Comparison of ENCODE assay signal across 20 mouse cellular contexts in genomic region chr16:18601447-18601846, GRCm38 (mm10). TPM values are rescaled to one million over a fixed set of nuclear protein-coding genes. Genes with fewer than 3 reads are reported as not detected.
A peak's percentile ranks its signal among the peaks of the same experiment; 100 is the strongest.
DNase-seq lines count a peak whose midpoint lies in the region; ATAC-seq lines count a peak whose summit lies in the region.
"Had no signal": no experiment of that assay in that cellular context is flagged by ENCODE, and none has a peak within 500 bp of the region (broad histone marks: within the 10 kb centered on the region; RNA-seq: fewer than 3 reads in every experiment).

No protein-coding gene starts in this region.

- peaks cover 32% of the 10 kb centered on the region for H3K4me1 ChIP-seq in forebrain, embryonic 10.5 days
- no peaks in the 10 kb centered on the region for H3K4me1 ChIP-seq in forebrain, embryonic 14.5 days (ENCODE audit: control insufficient read depth, insufficient read depth, low read length)
- no peaks in the 10 kb centered on the region for H3K4me1 ChIP-seq in intestine, embryonic 14.5 days (replicated peaks; ENCODE audit: control insufficient read depth, insufficient read depth, low read length)
- peaks cover 16% of the 10 kb centered on the region for H3K4me1 ChIP-seq in intestine, embryonic 15.5 days (replicated peaks)
- H3K4me1 ChIP-seq: midbrain, embryonic 12.5 days had no signal

- H3K4me2 ChIP-seq in forebrain, embryonic 14.5 days (ENCODE audit: low read length): no peak overlapping the region
- H3K4me2 ChIP-seq in intestine, embryonic 14.5 days (ENCODE audit: low read length): no peak overlapping the region
- H3K4me2 ChIP-seq in intestine, embryonic 15.5 days (replicated peaks): no peak overlapping the region
- H3K4me2 ChIP-seq: heart, embryonic 13.5 days; kidney, embryonic 15.5 days; liver, embryonic 12.5 days; lung, embryonic 14.5 days; midbrain, embryonic 12.5 days had no signal

- H3K4me3 ChIP-seq in forebrain, embryonic 10.5 days: no peak overlapping the region
- no peak overlapping the region for H3K4me3 ChIP-seq in forebrain, embryonic 14.5 days (ENCODE audit: low read depth, low read length)
- no peak overlapping the region for H3K4me3 ChIP-seq in intestine, embryonic 14.5 days (ENCODE audit: low read depth, low read length)
- H3K4me3 ChIP-seq in intestine, embryonic 15.5 days (replicated peaks): no peak overlapping the region
- H3K4me3 ChIP-seq: erythroblast, embryonic 14.5 days; heart, embryonic 13.5 days; kidney, embryonic 15.5 days; liver, embryonic 12.5 days; midbrain, embryonic 12.5 days had no signal

- WGBS in forebrain, embryonic 10.5 days: 61% methylated on average over 7 of the region's 7 CpGs
- WGBS in forebrain, embryonic 14.5 days: 70% methylated on average over 7 of the region's 7 CpGs
- WGBS in intestine, embryonic 14.5 days: 58% methylated on average over 7 of the region's 7 CpGs
- WGBS in intestine, embryonic 15.5 days: 49% methylated on average over 7 of the region's 7 CpGs

- peak overlapping the region; percentile 54; the same call in 1 of the 2 replicates for H3K27ac ChIP-seq in forebrain, embryonic 10.5 days
- H3K27ac ChIP-seq in forebrain, embryonic 14.5 days (ENCODE audit: low read depth, low read length): no peak overlapping the region
- H3K27ac ChIP-seq in intestine, embryonic 14.5 days (ENCODE audit: low read depth): no peak overlapping the region
- H3K27ac ChIP-seq in intestine, embryonic 15.5 days: no peak overlapping the region
- H3K27ac ChIP-seq: heart, embryonic 13.5 days; kidney, embryonic 15.5 days; liver, embryonic 12.5 days; macrophage; midbrain, embryonic 12.5 days had no signal

- H3K36me3 ChIP-seq in forebrain, embryonic 10.5 days (replicated peaks): no peaks in the 10 kb centered on the region
- no peaks in the 10 kb centered on the region for H3K36me3 ChIP-seq in forebrain, embryonic 14.5 days (ENCODE audit: control insufficient read depth, insufficient read depth, low read length)
- H3K36me3 ChIP-seq in intestine, embryonic 14.5 days (ENCODE audit: control insufficient read depth, insufficient read depth, low read length): no peaks in the 10 kb centered on the region
- H3K36me3 ChIP-seq in intestine, embryonic 15.5 days: no peaks in the 10 kb centered on the region
- H3K36me3 ChIP-seq: heart, embryonic 13.5 days; kidney, embryonic 15.5 days; liver, embryonic 12.5 days; midbrain, embryonic 12.5 days had no signal

- intact Hi-C loops in gastrocnemius, postnatal 14 days (cut with DNase I; ENCODE audit: low total_unique reads): no loop called here

- no peaks in the 10 kb centered on the region for H3K9me3 ChIP-seq in forebrain, embryonic 10.5 days
- H3K9me3 ChIP-seq in forebrain, embryonic 14.5 days (replicated peaks; ENCODE audit: control insufficient read depth, low read length): no peaks in the 10 kb centered on the region
- no peaks in the 10 kb centered on the region for H3K9me3 ChIP-seq in intestine, embryonic 14.5 days (ENCODE audit: control insufficient read depth, low read length)
- H3K9me3 ChIP-seq in intestine, embryonic 15.5 days: no peaks in the 10 kb centered on the region
- H3K9me3 ChIP-seq: heart, embryonic 13.5 days; kidney, embryonic 15.5 days; liver, embryonic 12.5 days; midbrain, embryonic 12.5 days had no signal

- no peak for DNase-seq in forebrain, embryonic 10.5 days (ENCODE audit: extremely low spot score, low spot score)
- no peak for DNase-seq in forebrain, embryonic 14.5 days (ENCODE audit: low spot score)
- DNase-seq in intestine, embryonic 14.5 days (ENCODE audit: low spot score): no peak
- DNase-seq in MN1 (ENCODE audit: low spot score): peak; percentile 31
- peak; percentile 47 for DNase-seq in gastrocnemius, postnatal 14 days
- DNase-seq in thymus, postnatal 25 days: no peak
- DNase-seq in layer of hippocampus, postnatal 14 days (ENCODE audit: low spot score in 2 of 2): no peak
- DNase-seq: adrenal gland, postnatal 25 days; cerebellum, adult 18-20 months; lung, embryonic 14.5 days had no signal

- H3K9ac ChIP-seq in forebrain, embryonic 14.5 days (ENCODE audit: low read length): no peak overlapping the region
- H3K9ac ChIP-seq in intestine, embryonic 14.5 days (ENCODE audit: low read length): peak overlapping the region; percentile 13; the same call in 1 of the 2 replicates
- no peak overlapping the region for H3K9ac ChIP-seq in intestine, embryonic 15.5 days
- H3K9ac ChIP-seq: heart, embryonic 13.5 days; kidney, embryonic 15.5 days; liver, embryonic 12.5 days; lung, embryonic 14.5 days; midbrain, embryonic 12.5 days had no signal

- H3K27me3 ChIP-seq in forebrain, embryonic 10.5 days (ENCODE audit: poor library complexity, severe bottlenecking): peaks cover 34% of the 10 kb centered on the region
- H3K27me3 ChIP-seq in forebrain, embryonic 14.5 days (replicated peaks; ENCODE audit: control insufficient read depth, insufficient read depth, low read length): no peaks in the 10 kb centered on the region; the same call in 1 of the 2 replicates
- no peaks in the 10 kb centered on the region for H3K27me3 ChIP-seq in intestine, embryonic 14.5 days (replicated peaks; ENCODE audit: control insufficient read depth, insufficient read depth, low read length)
- H3K27me3 ChIP-seq in intestine, embryonic 15.5 days (replicated peaks): no peaks in the 10 kb centered on the region; the same call in 1 of the 2 replicates

- ATAC-seq in forebrain, embryonic 14.5 days: no peak
- ATAC-seq in intestine, embryonic 14.5 days (replicated peaks; ENCODE audit: low FRiP score, low TSS enrichment, low read depth): no peak
- no peak for ATAC-seq in intestine, embryonic 15.5 days
- ATAC-seq: activated CD4-positive, CD25-positive, alpha-beta regulatory T cell, adult 4 months; intestine, embryonic 16.5 days had no signal

RNA-seq across cellular contexts. Expression of gene Tbx1, which starts 11.0 kb away (rescaled TPM):
- 0.95 and 1.1 TPM in 2 replicates for polyA plus RNA-seq in forebrain, embryonic 10.5 days (2016; fragmentation: Nextera tagmentation; extraction: Ambion mirVana)
- 0.48 and 0.64 TPM in 2 replicates for polyA plus RNA-seq in forebrain, embryonic 14.5 days (2014; fragmentation: Nextera tagmentation; extraction: Ambion mirVana)
- 0.14 and 0.22 TPM in 2 replicates for polyA plus RNA-seq in intestine, embryonic 14.5 days (2014; fragmentation: Nextera tagmentation; extraction: Ambion mirVana)
- polyA plus RNA-seq in intestine, embryonic 15.5 days (2015; fragmentation: Nextera tagmentation; extraction: Ambion mirVana): 0.23 and 0.49 TPM in 2 replicates
- 1 to 10 TPM in 1 of 2 experiments, under 1 TPM in 1; 0.78 to 3.1 TPM for total RNA-seq in gastrocnemius, postnatal 14 days (2021)
- 1 to 10 TPM; 1.2 to 1.5 TPM for total RNA-seq in layer of hippocampus, postnatal 14 days (2021)
- total RNA-seq: adrenal gland, postnatal 25 days; hematopoietic stem cell, adult 5-6 weeks had no signal
- polyA plus RNA-seq: activated CD4-positive, CD25-positive, alpha-beta regulatory T cell, adult 4 months; erythroblast, embryonic 14.5 days; liver, embryonic 12.5 days; macrophage had no signal

RNA-seq across cellular contexts. Expression of gene Gp1bb, which starts 20.8 kb away (rescaled TPM):
- polyA plus RNA-seq in forebrain, embryonic 10.5 days (2016; fragmentation: Nextera tagmentation; extraction: Ambion mirVana): 3.0 and 3.2 TPM in 2 replicates
- 9.6 and 10.3 TPM in 2 replicates for polyA plus RNA-seq in forebrain, embryonic 14.5 days (2014; fragmentation: Nextera tagmentation; extraction: Ambion mirVana)
- 1.9 and 2.0 TPM in 2 replicates for polyA plus RNA-seq in intestine, embryonic 14.5 days (2014; fragmentation: Nextera tagmentation; extraction: Ambion mirVana)
- 2.2 and 2.5 TPM in 2 replicates for polyA plus RNA-seq in intestine, embryonic 15.5 days (2015; fragmentation: Nextera tagmentation; extraction: Ambion mirVana)
- total RNA-seq in gastrocnemius, postnatal 14 days (2021): not detected
- 1 to 10 TPM; 2.1 to 3.0 TPM for total RNA-seq in layer of hippocampus, postnatal 14 days (2021)
- total RNA-seq: adrenal gland, postnatal 25 days had no signal
- polyA plus RNA-seq: activated CD4-positive, CD25-positive, alpha-beta regulatory T cell, adult 4 months had no signal

RNA-seq across cellular contexts. Expression of gene Gm49601, which starts 24.8 kb away (rescaled TPM):
- 2.3 and 2.4 TPM in 2 replicates for polyA plus RNA-seq in forebrain, embryonic 10.5 days (2016; fragmentation: Nextera tagmentation; extraction: Ambion mirVana)
- polyA plus RNA-seq in forebrain, embryonic 14.5 days (2014; fragmentation: Nextera tagmentation; extraction: Ambion mirVana): 5.7 and 8.2 TPM in 2 replicates
- polyA plus RNA-seq in intestine, embryonic 14.5 days (2014; fragmentation: Nextera tagmentation; extraction: Ambion mirVana): 2.0 and 2.2 TPM in 2 replicates
- 3.5 and 4.3 TPM in 2 replicates for polyA plus RNA-seq in intestine, embryonic 15.5 days (2015; fragmentation: Nextera tagmentation; extraction: Ambion mirVana)
- total RNA-seq in gastrocnemius, postnatal 14 days (2021): 1 to 10 TPM; 1.0 to 1.7 TPM
- total RNA-seq in layer of hippocampus, postnatal 14 days (2021): 100 to 1,000 TPM; 138 to 159 TPM
- total RNA-seq: hematopoietic stem cell, adult 5-6 weeks had no signal
- polyA plus RNA-seq: activated CD4-positive, CD25-positive, alpha-beta regulatory T cell, adult 4 months; macrophage had no signal

RNA-seq across cellular contexts. Expression of gene Sept5, which starts 28.3 kb away (rescaled TPM):
- polyA plus RNA-seq in forebrain, embryonic 10.5 days (2016; fragmentation: Nextera tagmentation; extraction: Ambion mirVana): 21.0 and 21.5 TPM in 2 replicates
- 138 and 177 TPM in 2 replicates for polyA plus RNA-seq in forebrain, embryonic 14.5 days (2014; fragmentation: Nextera tagmentation; extraction: Ambion mirVana)
- polyA plus RNA-seq in intestine, embryonic 14.5 days (2014; fragmentation: Nextera tagmentation; extraction: Ambion mirVana): 29.3 and 29.9 TPM in 2 replicates
- 39.0 and 42.7 TPM in 2 replicates for polyA plus RNA-seq in intestine, embryonic 15.5 days (2015; fragmentation: Nextera tagmentation; extraction: Ambion mirVana)
- 1 to 10 TPM; 6.0 to 8.4 TPM for total RNA-seq in gastrocnemius, postnatal 14 days (2021)
- 100 to 1,000 TPM; 605 to 622 TPM for total RNA-seq in layer of hippocampus, postnatal 14 days (2021)
- polyA plus RNA-seq: erythroblast, embryonic 14.5 days had no signal

Comparison
In these comparisons a context has a peak if more than half of its experiments do, and no peak if none do; other contexts are left out.
1. DNase-seq: peak in MN1 (single experiment) and gastrocnemius, postnatal 14 days (single experiment); none in forebrain, embryonic 10.5 days (single experiment), forebrain, embryonic 14.5 days (single experiment), intestine, embryonic 14.5 days (single experiment), thymus, postnatal 25 days (single experiment) and layer of hippocampus, postnatal 14 days (0 of 2).